Mouse (Mus musculus) adrenal gland (tissue): ENCODE data around the gene Tmem140.

Experiments used
- intact Hi-C: fragments of 180-260 bp; cut with DNase I; formaldehyde crosslinking; loops from one replicate; pipeline ENCODE4 v1.15.1; 2025

The Tmem140 gene

GRCm38 (mm10) chr6:34906661-34907060 lies 43.7 kb downstream of the Tmem140 start:
- intact Hi-C loops, result no loop called here

DNA sequence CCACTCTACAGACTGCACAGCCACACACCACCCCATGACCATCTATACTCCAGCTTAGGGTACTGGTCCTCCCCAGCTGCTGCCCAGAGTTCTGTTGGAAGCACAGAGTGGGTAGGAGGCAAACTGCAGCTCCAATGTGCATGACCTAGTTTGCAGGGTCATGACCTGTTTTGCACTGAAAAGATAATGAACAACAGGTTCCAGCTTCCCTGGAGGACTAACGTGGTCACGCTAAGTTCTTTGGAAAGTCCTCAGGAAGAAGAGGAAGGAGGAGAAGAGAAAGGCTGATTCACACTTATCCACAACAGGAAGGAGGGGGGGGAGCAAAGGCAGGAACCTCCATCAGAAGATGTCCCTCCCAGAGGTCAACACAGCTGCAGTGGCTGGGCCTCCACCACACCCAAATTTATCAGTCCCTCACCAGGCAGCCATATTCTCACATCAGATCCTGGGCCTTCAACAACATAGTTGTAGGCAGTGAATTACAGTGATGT lies 44.2 kb downstream of the Tmem140 start:
- intact Hi-C loops, result no loop called here

- intact Hi-C loops, result no loop called here
These were observed 44.8 kb downstream of the Tmem140 start for GRCm38 (mm10) chr6:34907696-34908260.

- intact Hi-C loops, result no loop called here
These were observed 46.8 kb downstream of the Tmem140 start for GRCm38 (mm10) chr6:34909631-34910345.

DNA sequence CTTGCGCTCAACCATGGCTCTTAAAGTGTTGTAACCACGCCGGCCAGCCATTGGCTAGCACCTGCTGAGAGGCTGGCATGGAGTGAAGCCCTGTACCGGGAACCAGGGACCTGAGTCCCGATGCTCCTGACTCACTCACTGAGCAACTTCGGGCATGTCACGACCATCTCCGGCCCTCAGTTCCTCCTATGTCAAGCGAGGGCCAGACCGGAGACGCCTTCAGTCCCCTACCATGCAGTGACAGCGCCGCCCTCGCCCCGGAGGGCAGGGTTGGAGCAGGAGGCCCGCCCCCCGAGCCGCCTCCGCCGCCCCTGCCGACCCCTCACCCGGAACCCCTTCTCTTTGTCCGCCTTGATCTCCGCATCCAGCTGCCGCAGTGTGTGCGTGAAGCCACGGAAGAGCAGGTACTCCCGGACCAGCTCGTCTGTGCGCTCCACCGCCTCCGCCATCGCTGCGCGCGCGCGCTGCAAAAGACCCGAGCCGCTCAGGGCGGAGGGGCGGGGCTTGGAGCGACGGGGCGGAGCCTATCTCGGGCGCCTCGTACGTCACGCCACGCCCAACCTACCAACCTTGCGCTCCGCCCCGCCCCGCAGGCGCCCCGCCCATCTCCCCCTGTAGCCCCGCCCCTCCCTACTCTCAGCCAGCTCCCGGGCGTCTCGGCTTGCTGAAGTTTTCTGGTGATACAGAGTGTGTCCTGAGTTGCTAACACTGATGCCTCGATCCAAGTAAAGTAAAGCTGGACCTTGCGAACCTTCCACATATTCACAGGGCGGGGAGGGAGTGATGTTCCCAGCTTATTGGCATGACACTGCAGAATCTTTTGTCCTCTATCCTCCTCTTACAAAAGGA lies 47.6 kb downstream of the Tmem140 start, which contains the start of gene Wdr91:
TSS of gene Wdr91 (minus strand) at position 506 of the 849 bp plus-strand sequence.
- intact Hi-C loops, result no loop called here

DNA sequence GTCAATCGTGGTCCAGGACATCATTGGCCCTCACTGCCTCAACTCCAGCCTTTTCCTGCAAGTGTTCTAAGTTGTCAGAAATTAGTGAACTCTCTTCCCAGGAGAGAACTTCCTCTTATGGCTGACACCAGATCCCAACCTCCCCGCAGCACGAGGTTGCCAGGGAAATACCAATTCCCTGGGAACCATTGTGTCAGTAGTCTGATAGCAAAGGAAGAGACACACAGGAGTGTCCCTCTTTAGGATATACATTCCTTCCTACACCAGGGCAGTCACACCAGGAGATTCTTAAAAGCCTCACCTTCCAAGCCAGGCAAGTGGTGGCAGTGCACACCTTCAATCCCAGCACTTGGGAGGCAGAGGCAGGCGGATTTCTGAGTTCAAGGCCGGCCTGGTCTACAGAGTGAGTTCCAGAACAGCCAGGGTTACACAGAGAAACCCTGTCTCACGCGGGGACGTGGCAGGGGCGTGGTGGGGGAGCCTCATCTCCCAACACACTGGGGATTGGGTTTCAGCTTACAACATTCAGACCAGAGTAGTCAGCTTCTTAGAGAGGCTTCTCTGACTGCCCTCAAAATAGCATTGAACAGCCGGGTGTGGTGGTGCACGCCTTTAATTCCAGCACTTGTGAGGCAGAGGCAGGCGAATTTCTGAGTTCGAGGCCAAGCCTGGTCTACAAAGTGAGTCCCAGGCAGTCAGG lies 50.5 kb downstream of the Tmem140 start:
- intact Hi-C loops, result no loop called here

DNA sequence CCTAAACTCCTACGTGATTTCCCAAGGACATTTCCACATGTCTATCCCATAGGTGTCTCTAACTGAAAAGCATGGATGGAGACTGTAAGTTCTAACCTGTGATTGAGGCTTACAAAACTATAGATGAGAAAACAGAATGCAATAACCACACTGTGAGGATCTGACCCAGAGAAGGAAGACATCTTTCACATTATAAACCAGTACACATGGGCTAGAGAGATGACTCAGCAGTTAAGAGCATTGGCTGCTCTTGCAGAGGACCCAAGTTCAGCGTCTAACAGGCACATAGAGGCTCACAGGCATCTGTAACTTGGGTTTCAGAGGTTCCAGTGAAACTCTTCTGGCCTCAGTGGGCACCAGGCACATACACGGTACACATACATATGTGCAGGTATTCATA lies 51.5 kb downstream of the Tmem140 start:
- intact Hi-C loops, result no loop called here

GRCm38 (mm10) chr6:34919146-34919545 lies 56.2 kb downstream of the Tmem140 start:
- intact Hi-C loops, result no loop called here

DNA sequence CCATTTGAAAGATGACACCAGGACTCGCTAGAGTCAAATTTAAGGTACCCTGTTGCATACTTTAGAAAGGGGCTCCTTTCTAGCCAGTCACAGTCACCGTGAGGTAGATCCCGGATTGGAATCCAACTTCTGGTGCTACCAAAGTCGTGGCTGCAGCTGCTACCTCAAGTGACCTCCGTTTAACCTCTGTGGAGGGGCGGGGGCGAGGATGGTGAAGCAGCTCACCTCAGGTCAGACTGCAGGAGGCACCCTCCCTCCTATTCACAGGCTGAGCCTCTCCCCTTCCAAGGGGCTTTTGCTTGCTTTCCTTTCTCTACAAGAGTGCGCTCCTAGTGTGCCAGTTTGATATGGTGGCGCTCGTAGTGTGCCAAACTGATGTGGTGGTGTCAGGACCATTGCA lies 57.0 kb downstream of the Tmem140 start, which contains the start of gene Stra8:
TSS of gene Stra8 (plus strand) at position 208 of the 400 bp plus-strand sequence.
- intact Hi-C loops, result loop anchor here (5.0 to 10.0 kb wide), 2 partner anchors 33 to 135 kb away; partner anchors contain the start of gene Agbl3

DNA sequence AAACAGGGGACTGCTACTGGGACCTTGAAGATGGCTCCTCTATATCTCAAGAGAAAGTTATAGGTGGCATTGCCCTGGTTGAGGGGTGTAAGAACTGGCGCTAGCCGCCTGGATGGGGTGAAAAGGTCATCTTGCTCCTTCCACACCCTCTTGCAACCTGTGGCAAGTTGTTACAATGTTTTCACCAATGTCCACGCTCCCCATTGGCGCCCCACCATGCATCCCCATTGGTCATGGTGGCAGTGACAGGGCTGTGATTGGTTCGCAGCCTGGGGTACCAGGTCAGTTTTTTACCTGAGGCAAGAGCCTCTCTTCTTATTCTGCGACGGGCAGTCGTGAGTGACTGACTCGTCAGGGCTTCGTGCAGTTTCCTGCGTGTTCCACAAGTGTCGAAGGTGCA lies 57.7 kb downstream of the Tmem140 start:
- intact Hi-C loops, result loop anchor here (5.0 to 10.0 kb wide), 2 partner anchors 33 to 136 kb away; partner anchors contain the start of gene Agbl3

GRCm38 (mm10) chr6:34921941-34922340 lies 59.0 kb downstream of the Tmem140 start:
- intact Hi-C loops, result loop anchor here (5.0 to 10.0 kb wide), 2 partner anchors 35 to 137 kb away; partner anchors contain the start of gene Agbl3
